Mouse (Mus musculus) embryonic fibroblast, embryonic 13.5 days (primary cell): Measurements from ENCODE around the gene Lrba.

Experiments used
- CTCF ChIP-seq: IDR thresholded peaks from 2 replicates; pipeline ENCODE4 v1.5.1; 2011; ENCODE audit warnings: mild to moderate bottlenecking, control low read depth, low read length, moderate library complexity, borderline replicate concordance; ENCODE audit not compliant: insufficient read depth
- POLR2A ChIP-seq: IDR thresholded peaks from 2 replicates; pipeline ENCODE4 v1.6.1; 2011; ENCODE audit warnings: low read depth, mild to moderate bottlenecking, control low read depth, low read length, moderate library complexity

DNA sequence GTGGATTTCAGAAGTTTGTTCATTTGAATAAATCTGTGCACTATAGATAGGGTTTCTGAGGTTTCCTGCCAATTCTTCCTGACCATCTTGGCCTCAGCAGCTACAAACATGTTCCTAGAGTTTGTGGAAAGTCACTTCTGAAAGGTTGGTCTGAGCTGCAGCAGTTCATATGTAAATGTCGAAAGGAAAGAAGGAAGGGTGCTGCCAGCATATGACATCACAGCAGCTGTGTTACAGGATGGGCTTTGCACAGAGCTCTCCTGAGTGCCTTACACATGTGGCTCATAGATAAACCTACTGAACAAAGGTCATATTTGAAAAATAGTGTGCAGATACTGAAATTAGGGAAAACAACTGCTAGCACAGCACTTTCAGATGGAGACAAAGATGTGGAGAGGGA is 411.5 kb downstream of the Lrba start:
- TF ChIP-seq CTCF, result no peak
- TF ChIP-seq POLR2A, result no peak
